Mouse (Mus musculus) T-helper 17 cell (primary cell): ENCODE measurements at regions not wholly inside any gene's neighbourhood (a gene's known extent, or its start where the extent isn't known, plus 50 kb on each side); places are given as distances from the start of the nearest gene placed in this dataset.

Source experiments
- in situ Hi-C, 2 experiments: fragments of 300-600 bp; cut with MboI, MseI; formaldehyde crosslinking; loops; 1 replicate in 1 of 2; 2 replicates in 1 of 2; pipeline ENCODE4 v1.15.1; 2025; ENCODE audit warnings: high pct_unique_total_duplicates in 2 of 2

DNA sequence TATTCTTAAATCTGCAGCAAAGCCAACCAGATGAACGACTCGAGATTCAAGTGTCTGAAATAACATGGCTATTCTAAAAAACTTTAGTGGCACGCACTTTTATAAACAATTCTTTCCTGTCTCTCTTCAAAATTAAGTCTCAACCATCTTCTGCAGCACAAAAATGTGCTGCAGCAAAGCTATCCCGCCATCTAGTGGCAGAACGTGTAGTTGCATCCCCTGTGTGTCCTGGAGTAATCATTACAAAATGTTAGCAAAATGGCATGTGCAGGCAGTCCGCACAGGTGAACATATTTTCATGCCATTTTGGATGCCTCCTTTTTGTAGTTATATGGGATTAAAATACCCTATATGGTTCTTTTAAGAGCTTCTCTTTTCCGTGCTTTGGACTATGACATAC, 293.1 kb upstream of the Slc7a14 start:
- in situ Hi-C loops: loop anchor here (5.0 to 25.0 kb wide), 2 partner anchors 456 to 866 kb away; partner anchors contain the start of genes Cldn11 (in 1 of the 2) and Samd7 (in 1 of the 2)

DNA sequence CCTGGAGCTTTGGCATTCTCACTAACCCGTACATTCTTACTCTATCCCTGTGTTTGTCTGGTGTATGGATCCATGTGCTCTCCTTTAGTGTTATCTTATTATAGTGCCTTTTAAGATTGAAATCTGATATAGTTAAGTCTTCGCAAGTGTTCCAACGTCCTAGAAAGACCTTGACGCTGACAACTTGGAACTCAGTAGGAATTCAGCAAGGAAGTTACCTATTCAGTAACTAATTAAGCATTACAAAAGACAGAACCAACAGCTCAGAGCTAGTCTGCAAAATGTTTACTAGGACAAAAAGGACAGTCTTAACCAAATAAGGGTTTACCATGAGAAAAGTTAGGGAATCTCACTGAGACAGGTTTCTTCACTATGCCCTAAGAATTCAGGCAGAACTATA, 286.4 kb upstream of the Slc7a14 start:
- in situ Hi-C loops: loop anchor here (5.0 to 25.0 kb wide), 3 partner anchors 449 to 574 kb away; partner anchors contain the start of gene Cldn11 (in 1 of the 2)

- in situ Hi-C loops: loop anchor here in 1 of 2 experiments (25.0 kb wide), 1 partner anchor 549 kb away; no protein-coding TSS in a partner anchor
Measured at GRCm38 (mm10) chr3:31585971-31586370, 275.8 kb upstream of the Slc7a14 start.

GRCm38 (mm10) chr3:31573849-31574248, 263.7 kb upstream of the Slc7a14 start:
- in situ Hi-C loops: no loop called here
